Mouse (Mus musculus) bone marrow macrophage, adult 2 months (primary cell): ENCODE data around the gene Loxl1.

Source experiments
- CTCF ChIP-seq: IDR thresholded peaks from 2 replicates; pipeline ENCODE4 v1.5.1; 2012; ENCODE audit warnings: low read depth, mild to moderate bottlenecking, low read length, moderate library complexity
- POLR2A ChIP-seq: IDR thresholded peaks from 2 replicates; pipeline ENCODE4 v1.6.1; 2012; ENCODE audit warnings: mild to moderate bottlenecking, low read depth, low read length, borderline replicate concordance

GRCm38 (mm10) chr9:58247064-58247759 lies 65.8 kb downstream of the Loxl1 start:
- no peak for TF ChIP-seq CTCF
- TF ChIP-seq POLR2A = no peak
